Mouse (Mus musculus) erythroblast, embryonic 14.5 days (primary cell): ENCODE data around the gene Klc4.

ENCODE experiments used
- GATA1 ChIP-seq: IDR thresholded peaks from 2 replicates; pipeline ENCODE4 v1.6.1; 2012; ENCODE audit warnings: low read length, inconsistent platforms, mixed read lengths
- TAL1 ChIP-seq: IDR thresholded peaks from 3 replicates; pipeline ENCODE4 v1.6.1; 2012; ENCODE audit warnings: low read length, inconsistent platforms, mixed read lengths

DNA sequence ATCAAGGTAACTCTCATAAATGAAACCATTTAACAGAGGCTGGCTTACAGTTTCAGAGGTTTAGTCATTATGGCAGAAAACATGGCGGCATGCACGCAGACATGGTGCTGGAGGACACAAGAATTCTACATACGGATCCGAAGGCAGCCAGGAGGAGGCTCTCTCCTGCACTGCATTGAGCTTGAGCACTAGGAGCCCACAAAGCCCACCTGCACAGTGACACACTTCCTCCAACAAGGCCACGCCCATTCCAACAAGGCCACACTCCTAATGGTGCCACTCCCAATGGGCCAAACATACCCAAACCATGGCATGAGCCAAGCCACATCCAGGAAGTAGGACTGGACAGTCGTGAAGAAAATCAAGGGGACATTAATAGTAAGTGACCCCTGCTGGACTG, 34.5 kb downstream of the Klc4 start:
- TF ChIP-seq TAL1 (no peak), GATA1 (no peak)
